Mouse (Mus musculus): ENCODE results near the gene Psg27.
"Not testable (repeated sequence)": the region's sequence is repeated elsewhere in the genome, so short reads cannot be mapped to it uniquely, and the experiment has no call there.

Gene Psg27

DNA sequence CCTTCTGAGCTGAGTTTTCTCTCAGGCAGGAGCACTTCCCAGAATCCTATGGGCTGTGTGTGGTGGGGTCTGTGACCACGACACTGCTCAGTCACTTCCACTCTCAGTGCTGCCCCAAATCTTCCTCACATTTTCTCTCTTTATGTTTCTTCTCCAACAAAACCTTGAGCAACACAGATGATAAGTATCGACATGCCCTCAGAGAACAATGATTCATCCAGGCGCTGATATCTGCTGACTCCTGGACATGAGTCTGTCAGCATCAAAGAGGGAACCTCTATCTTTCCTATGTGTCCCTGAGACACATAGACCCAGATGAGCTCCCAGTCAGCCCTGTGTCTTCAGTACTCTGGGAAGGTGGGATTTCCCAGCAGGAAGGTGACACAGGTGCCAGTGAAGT is at the start of gene Psg27:
Psg27 (minus strand) TSS at position 101 of the 400 bp plus-strand sequence.
- DNase-seq (ENCODE audit: low read depth, low spot score) = no peak

DNA sequence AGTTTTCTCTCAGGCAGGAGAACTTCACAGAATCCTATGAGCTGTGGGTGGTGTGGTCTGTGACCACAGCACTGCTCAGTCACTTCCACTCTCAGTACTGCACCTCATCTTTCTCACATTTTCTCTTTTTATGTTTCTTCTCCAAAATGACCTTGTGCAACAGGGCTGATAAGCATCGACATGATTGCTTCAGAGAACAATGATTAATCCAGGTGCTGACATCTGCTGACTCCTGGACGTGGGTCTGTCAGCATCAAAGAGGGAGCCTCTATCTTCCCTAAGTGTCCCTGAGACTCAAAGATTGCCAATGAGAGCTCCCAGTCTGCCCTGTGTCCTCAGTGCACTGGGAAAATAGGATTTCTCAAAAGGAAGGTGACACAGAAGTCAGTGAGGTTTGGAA is 49.3 kb upstream of the Psg27 start, which contains the start of gene Psg23:
Psg23 (minus strand) TSS at position 101 of the 400 bp plus-strand sequence.
- DNase-seq (ENCODE audit: low read depth, low spot score) = not testable (repeated sequence)

- DNase-seq (ENCODE audit: low read depth, low spot score) = no peak
Measured at GRCm38 (mm10) chr7:18559850-18560249, 7.3 kb downstream of the Psg27 start.

DNA sequence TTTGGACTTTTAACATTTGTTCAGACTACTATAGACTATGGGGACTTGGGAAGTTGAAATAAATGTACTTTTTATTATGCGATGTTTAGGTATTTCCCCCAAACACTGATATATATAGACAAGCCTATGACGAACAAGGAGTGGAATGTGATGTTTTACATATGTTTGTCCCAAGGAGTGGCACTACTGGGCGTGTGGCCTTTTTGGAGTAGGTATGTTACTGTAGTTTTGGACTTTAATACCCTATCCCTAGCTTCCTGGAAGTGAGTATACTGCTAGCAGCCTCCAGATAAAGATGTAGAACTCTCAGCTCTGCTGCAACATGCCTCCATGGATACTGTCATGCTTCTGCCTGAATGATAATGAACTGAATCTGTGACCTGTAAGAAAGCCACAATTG is 11.4 kb downstream of the Psg27 start:
- not testable (repeated sequence) for DNase-seq (ENCODE audit: low read depth, low spot score)

- no peak for DNase-seq (ENCODE audit: low read depth, low spot score)
Measured at GRCm38 (mm10) chr7:18533420-18533819, 33.7 kb downstream of the Psg27 start.

DNA sequence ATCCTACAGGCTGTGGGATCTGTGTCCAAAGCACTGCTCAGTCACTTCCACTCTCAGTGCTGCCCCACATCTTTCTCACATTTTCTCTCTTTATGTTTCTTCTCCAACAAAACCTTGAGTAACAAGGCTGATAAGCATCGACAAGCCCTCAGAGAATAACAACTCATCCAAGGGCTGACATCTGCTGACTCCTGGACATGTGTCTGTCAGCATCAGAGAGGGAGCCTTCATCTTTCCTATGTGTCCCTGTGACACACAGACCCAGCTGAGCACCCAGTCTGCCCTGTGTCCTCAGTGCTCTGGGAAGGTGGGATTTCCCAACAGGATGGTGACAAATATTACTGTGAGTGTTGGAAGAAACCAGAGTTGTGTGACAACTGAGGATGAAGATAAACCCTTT is 34.9 kb downstream of the Psg27 start, which contains the start of gene Psg25:
Psg25 (minus strand) TSS at position 101 of the 400 bp plus-strand sequence.
- DNase-seq (ENCODE audit: low read depth, low spot score) = no peak

DNA sequence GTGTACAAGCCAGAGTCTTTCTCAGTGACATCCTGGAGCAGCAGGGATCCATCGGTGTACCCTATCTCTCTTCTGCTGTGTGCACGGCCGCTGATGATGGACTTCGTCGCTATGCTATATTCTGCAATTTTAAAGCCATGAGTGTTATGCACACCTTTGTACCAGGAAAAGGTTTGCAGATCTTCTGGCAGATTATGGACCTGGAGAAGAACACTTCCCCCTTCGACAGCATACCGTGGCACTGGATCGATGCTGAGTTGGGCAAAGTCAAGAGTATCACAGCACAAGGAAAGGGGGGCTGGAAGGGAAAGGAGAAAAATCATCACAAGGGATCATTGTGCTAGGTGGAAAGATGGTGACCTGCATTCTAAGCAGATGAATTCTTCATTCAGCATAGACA is 42.4 kb downstream of the Psg27 start:
- DNase-seq (ENCODE audit: low read depth, low spot score) = no peak

DNA sequence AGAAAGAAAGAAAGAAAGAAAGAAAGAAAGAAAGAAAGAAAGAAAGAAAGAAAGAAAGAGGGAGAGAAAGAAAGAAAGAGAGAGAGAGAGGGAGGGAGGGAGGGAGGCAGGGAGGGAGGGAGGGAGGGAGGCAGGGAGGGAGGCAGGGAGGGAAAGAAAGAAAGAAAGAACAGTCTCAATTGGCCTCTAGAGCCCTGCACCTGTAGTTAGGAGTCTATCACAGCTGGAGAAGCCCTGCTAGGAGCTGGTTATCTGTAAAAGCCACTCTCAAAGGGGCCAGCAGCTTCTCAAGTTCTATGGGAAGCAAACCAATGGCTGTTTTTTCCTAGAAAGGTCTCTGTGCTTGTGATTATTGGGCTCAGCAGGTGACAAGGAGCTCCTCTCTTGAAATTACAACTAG is 54.3 kb downstream of the Psg27 start:
- DNase-seq (ENCODE audit: low read depth, low spot score) = not testable (repeated sequence)

GRCm38 (mm10) chr7:18512417-18512816 is 54.7 kb downstream of the Psg27 start:
- DNase-seq (ENCODE audit: low read depth, low spot score) = not testable (repeated sequence)

DNA sequence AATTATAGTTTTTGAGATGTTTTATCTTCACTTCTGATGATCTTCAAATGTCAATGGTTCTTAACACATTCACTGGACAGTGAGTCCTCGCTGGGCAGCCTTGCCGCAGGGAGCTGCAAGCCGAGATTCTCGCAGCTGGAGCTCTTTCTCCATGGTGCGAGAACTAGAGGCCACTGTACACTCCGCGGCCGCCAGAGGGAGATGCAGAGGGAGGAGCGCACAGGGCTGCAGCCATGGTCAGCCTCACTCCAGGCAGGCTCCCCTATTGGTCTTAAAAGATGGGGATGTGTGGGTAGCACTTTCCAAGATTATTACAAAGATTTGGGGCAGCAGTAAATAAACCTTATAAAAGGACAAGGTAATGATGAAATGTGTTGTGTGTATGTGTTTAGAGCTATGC is 55.6 kb downstream of the Psg27 start:
- no peak for DNase-seq (ENCODE audit: low read depth, low spot score)
